Mouse (Mus musculus) forebrain, embryonic 14.5 days (tissue): Measurements from ENCODE around the gene Tmem132d. TPM values are rescaled to one million over a fixed set of nuclear protein-coding genes. Genes with fewer than 3 reads are reported as not detected.
"Not testable (repeated sequence)": the region's sequence is repeated elsewhere in the genome, so short reads cannot be mapped to it uniquely, and the experiment has no call there.

Experiments
- ATAC-seq: fragments of 200-750 bp; cut with Nextera tagmentation; 2 replicates; pipeline ENCODE4 v1.8.0; 2017; ENCODE audit warnings: mild to moderate bottlenecking, moderate library complexity
- DNase-seq: peaks from one replicate; pipeline ENCODE4 v3.0.0-alpha.2; 2015; ENCODE audit warnings: low spot score
- H3K27ac ChIP-seq: fragments of 300-500 bp; sonication (generic); 2 replicates; pipeline ENCODE4 v1.5.1; 2014; ENCODE audit warnings: low read depth, mild to moderate bottlenecking, control low read depth, low read length, moderate library complexity
- H3K27me3 ChIP-seq: fragments of 300-500 bp; sonication (generic); replicated peaks from 2 replicates; pipeline ENCODE4 v1.6.1; 2014; ENCODE audit warnings: low read length, control low read depth, mixed read lengths; ENCODE audit not compliant: control insufficient read depth, insufficient read depth
- H3K36me3 ChIP-seq: fragments of 300-500 bp; sonication (generic); 2 replicates; pipeline ENCODE4 v1.6.1; 2014; ENCODE audit warnings: low read length, control low read depth; ENCODE audit not compliant: control insufficient read depth, insufficient read depth
- H3K4me1 ChIP-seq: fragments of 300-500 bp; sonication (generic); 2 replicates; pipeline ENCODE4 v1.6.1; 2014; ENCODE audit warnings: antibody characterized with exemption, low read length, control low read depth; ENCODE audit not compliant: control insufficient read depth, insufficient read depth
- H3K4me2 ChIP-seq: fragments of 300-500 bp; sonication (generic); 2 replicates; pipeline ENCODE4 v1.6.1; 2014; ENCODE audit warnings: mild to moderate bottlenecking, control low read depth, low read length
- H3K4me3 ChIP-seq: fragments of 300-500 bp; sonication (generic); 2 replicates; pipeline ENCODE4 v1.5.1; 2014; ENCODE audit warnings: low read depth, low read length, control low read depth
- H3K9ac ChIP-seq: fragments of 300-500 bp; sonication (generic); 2 replicates; pipeline ENCODE4 v1.6.1; 2014; ENCODE audit warnings: mild to moderate bottlenecking, low read length, control low read depth, moderate library complexity
- H3K9me3 ChIP-seq: fragments of 300-500 bp; sonication (generic); replicated peaks from 2 replicates; pipeline ENCODE4 v1.6.1; 2016; ENCODE audit warnings: low read length, control low read depth, mixed read lengths; ENCODE audit not compliant: control insufficient read depth
- WGBS: fragments of 180-500 bp; shearing (Covaris S2); extraction: QIAGEN DNeasy Blood & Tissue Kit; methylation state at CpG from one replicate; pipeline ENCODE4 v1.1.7; 2014; 5-methylcytosine and 5-hydroxymethylcytosine counted together
- polyA plus RNA-seq: library from polyadenylated mRNA; unstranded; fragments of >200 nt; fragmentation: Nextera tagmentation; extraction: Ambion mirVana; gene quantifications from 2 replicates; pipeline ENCODE4 v1.2.1, GENCODE M21; 2014

Tmem132d gene
- polyA plus RNA-seq, 1 experiment from 2014 or later: 0.86 TPM

DNA sequence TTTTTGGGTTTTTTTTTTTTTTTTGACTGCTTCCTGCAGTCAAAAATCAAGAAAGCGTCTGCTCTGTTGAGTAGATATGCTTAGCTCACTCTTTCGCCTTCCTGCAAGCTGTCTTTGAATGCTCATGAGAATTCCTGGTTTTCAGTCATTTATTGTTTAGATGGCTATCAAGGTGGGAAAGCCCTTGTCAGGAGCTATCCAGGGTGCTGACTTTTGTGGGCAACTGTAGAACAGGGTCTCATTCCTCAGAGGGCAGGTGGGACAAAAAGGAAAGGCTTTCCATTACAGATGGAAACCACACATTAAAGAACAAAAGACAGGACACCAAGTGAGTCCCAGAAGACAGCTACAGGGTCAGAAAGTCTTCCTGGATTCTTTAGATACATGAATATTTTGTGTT lies 360.3 kb downstream of the Tmem132d start:
- 93% methylated on average over 2 of the region's 2 CpGs for WGBS
- no peak for ATAC-seq
- no peaks in the 10 kb centered on the region for H3K4me1 ChIP-seq
- H3K4me3 ChIP-seq: no peak overlapping the region
- no peak overlapping the region for H3K9ac ChIP-seq
- H3K36me3 ChIP-seq: no peaks in the 10 kb centered on the region
- H3K9me3 ChIP-seq: no peaks in the 10 kb centered on the region
- no peaks in the 10 kb centered on the region for H3K27me3 ChIP-seq
- H3K27ac ChIP-seq: no peak overlapping the region
- no peak for DNase-seq
- H3K4me2 ChIP-seq: no peak overlapping the region

DNA sequence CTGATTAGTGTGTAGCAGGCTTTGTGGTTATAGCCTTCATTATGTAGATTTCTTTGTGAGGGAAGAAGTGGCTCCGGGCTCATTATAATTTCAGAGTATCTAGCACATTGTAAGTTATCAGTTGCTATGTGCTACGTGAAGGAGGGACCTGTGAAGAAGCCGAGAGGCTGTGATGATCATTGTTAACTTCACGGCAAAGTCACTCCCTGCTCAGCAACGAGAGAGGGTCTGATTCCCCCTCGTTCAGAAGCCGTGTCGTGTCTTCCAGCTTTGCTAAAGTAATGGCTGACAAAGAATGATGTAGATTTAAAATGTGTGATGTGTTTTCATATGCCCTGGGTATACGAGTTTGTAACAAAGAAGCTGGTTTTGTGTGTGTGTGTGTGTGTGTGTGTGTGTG lies 391.1 kb downstream of the Tmem132d start:
- ATAC-seq (no peak), DNase-seq (no peak)
- Histone ChIP-seq H3K9ac (no peak overlapping the region), H3K4me3 (no peak overlapping the region), H3K4me2 (no peak overlapping the region), H3K4me1 (no peaks in the 10 kb centered on the region), H3K27ac (no peak overlapping the region), H3K36me3 (no peaks in the 10 kb centered on the region), H3K27me3 (no peaks in the 10 kb centered on the region), H3K9me3 (no peaks in the 10 kb centered on the region)
- WGBS: 56% methylated on average over 9 of the region's 9 CpGs

DNA sequence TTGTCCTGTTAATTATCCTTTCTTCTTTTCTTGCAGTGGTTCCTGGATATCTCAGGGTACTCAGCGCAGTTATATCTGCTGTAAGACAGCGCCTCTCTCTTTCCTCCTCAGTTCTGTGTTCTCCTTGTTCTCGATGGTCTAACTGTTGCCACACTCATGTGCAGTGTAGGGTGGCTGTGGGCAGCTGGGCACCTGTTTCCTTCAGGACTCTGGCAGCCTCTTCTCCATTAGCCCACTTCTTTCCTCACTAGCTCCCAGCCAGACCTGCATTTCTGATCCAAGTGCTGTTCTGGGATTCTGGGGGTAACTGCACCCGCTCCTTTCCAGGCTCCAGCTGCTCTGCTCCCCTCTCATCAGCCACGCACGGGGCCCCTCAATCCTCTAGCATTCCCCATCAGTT lies 392.8 kb downstream of the Tmem132d start:
- no peak overlapping the region for H3K9ac ChIP-seq
- 78% methylated on average over 6 of the region's 6 CpGs for WGBS
- H3K4me1 ChIP-seq: no peaks in the 10 kb centered on the region
- no peak for DNase-seq
- no peaks in the 10 kb centered on the region for H3K36me3 ChIP-seq
- no peak for ATAC-seq
- H3K9me3 ChIP-seq: no peaks in the 10 kb centered on the region
- no peaks in the 10 kb centered on the region for H3K27me3 ChIP-seq
- H3K27ac ChIP-seq: no peak overlapping the region
- no peak overlapping the region for H3K4me3 ChIP-seq
- H3K4me2 ChIP-seq: no peak overlapping the region

DNA sequence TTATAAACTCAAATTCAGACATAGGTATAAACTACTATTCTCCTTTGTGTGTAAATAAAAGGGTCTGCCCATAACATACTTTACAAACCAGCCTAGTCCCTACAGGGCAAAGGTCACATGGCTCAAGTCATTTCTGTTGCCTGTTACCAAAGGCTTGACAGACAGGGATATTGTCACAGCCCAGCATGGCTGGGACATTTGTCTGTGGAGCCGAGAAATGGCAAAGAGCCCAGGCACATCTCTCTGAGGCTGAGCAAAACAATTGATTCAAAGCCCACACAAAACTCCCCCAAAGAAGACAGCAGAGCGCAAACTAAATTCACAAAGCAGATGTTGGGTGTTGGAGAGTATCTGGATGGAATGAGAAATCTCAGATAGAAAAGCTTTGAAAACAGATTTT lies 405.8 kb downstream of the Tmem132d start:
- WGBS: 10% methylated on average over 2 of the region's 2 CpGs
- no peak overlapping the region for H3K4me2 ChIP-seq
- no peak overlapping the region for H3K9ac ChIP-seq

GRCm38 (mm10) chr5:128004666-128005065 lies 428.2 kb downstream of the Tmem132d start:
- no peak overlapping the region for H3K9ac ChIP-seq
- H3K27me3 ChIP-seq: no peaks in the 10 kb centered on the region
- no peak overlapping the region for H3K4me3 ChIP-seq
- DNase-seq (no peak), ATAC-seq (no peak)
- H3K9me3 ChIP-seq: no peaks in the 10 kb centered on the region
- H3K36me3 ChIP-seq: no peaks in the 10 kb centered on the region
- no peak overlapping the region for H3K27ac ChIP-seq
- no peak overlapping the region for H3K4me2 ChIP-seq
- 59% methylated on average over 9 of the region's 9 CpGs for WGBS
- no peaks in the 10 kb centered on the region for H3K4me1 ChIP-seq

More for the DNA sequence above, 405.8 kb downstream of the Tmem132d start:
- Histone ChIP-seq H3K9me3 (no peaks in the 10 kb centered on the region), H3K27me3 (no peaks in the 10 kb centered on the region), H3K27ac (no peak overlapping the region), H3K4me3 (no peak overlapping the region), H3K36me3 (no peaks in the 10 kb centered on the region), H3K4me1 (peaks cover 8% of the 10 kb centered on the region)
- ATAC-seq (no peak), DNase-seq (peak; percentile 61)

DNA sequence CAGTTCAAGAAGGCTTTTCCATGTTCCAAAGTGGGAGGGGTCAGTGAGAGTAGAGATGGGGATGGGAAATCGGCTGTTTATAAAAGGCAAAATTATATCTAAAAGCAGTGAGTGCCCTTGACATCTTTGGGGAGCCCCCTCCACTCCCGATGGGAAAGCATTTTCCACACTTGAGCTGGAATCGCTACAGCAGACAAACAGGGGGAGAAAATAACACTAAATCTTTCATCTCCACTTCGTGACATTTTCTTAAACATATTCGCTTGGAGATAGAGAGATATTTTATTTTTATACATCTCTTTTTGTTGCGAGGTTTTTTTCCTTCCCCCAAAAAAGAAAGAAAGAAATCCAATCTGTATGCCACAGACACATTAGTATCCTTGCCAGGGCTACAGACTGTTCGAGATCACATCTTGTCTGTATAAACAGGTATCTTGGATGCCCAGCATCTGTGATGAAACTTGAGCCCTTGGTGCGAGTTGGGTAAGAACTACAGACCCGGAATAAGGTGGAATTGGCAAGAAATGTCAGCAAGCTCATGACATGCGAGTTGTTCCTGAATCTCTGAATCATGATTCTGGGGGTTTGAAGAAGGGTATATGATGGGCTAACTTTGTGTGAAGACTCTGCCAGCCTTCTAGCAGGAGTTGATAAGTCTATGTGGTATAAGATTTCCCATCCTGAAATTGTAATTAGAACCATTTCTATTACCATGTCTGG lies 436.2 kb downstream of the Tmem132d start:
- Histone ChIP-seq H3K9ac (no peak overlapping the region), H3K4me3 (no peak overlapping the region), H3K9me3 (no peaks in the 10 kb centered on the region), H3K4me2 (no peak overlapping the region), H3K36me3 (no peaks in the 10 kb centered on the region), H3K27me3 (no peaks in the 10 kb centered on the region), H3K27ac (no peak overlapping the region), H3K4me1 (no peaks in the 10 kb centered on the region)
- ATAC-seq (no peak), DNase-seq (no peak)
- 86% methylated on average over 10 of the region's 10 CpGs for WGBS

DNA sequence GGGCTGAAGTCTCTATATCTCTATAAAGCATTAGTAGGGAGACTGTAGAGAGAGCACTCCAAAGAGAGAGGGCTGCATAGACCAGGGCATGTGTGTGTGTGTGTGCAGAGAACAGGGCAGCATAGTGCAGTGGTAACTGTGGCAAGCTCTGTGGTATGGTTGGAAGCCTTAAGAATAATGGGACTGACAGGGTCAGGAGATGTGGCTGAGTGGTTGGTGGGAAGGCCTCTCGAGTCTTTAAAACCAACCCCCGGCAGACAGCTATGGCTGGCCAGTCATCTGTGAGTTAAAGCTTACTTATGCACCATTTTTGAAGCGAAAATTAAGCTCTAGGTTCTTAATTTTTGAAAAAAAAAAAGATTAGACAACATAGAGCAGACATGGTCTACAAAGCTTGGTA lies 439.4 kb downstream of the Tmem132d start:
- Histone ChIP-seq H3K4me2 (no peak overlapping the region), H3K4me3 (no peak overlapping the region), H3K27ac (no peak overlapping the region), H3K9ac (no peak overlapping the region), H3K36me3 (no peaks in the 10 kb centered on the region), H3K27me3 (no peaks in the 10 kb centered on the region), H3K4me1 (no peaks in the 10 kb centered on the region), H3K9me3 (no peaks in the 10 kb centered on the region)
- WGBS: 74% methylated on average over 3 of the region's 3 CpGs
- no peak for DNase-seq
- ATAC-seq: no peak

GRCm38 (mm10) chr5:127990826-127991225 lies 442.1 kb downstream of the Tmem132d start:
- Histone ChIP-seq H3K36me3 (no peaks in the 10 kb centered on the region), H3K4me2 (no peak overlapping the region), H3K9me3 (no peaks in the 10 kb centered on the region), H3K27ac (no peak overlapping the region), H3K4me1 (no peaks in the 10 kb centered on the region), H3K27me3 (no peaks in the 10 kb centered on the region), H3K9ac (no peak overlapping the region), H3K4me3 (no peak overlapping the region)
- ATAC-seq: no peak
- DNase-seq: no peak
- 94% methylated on average over 5 of the region's 5 CpGs for WGBS

DNA sequence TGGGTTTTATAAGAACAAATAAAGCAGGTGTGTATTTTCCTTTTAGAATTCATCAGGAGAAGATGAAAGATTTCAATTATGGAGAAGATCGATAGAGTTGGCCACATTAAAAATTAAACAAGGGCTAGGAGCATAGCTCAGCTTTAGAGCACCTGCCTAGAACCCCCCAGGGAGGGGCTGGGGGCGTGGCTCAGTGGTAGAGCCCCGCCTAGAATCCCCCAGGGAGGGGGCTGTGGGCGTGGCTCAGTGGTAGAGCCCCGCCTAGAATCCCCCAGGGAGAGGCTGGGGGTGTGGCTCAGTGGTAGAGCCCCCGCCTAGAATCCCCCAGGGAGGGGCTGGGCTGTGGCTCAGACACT lies 452.9 kb downstream of the Tmem132d start:
- 39% methylated on average over 6 of the region's 6 CpGs for WGBS
- not testable (repeated sequence) for H3K27me3 ChIP-seq, H3K4me2 ChIP-seq, H3K9ac ChIP-seq, H3K9me3 ChIP-seq, DNase-seq, H3K36me3 ChIP-seq, ATAC-seq, H3K4me3 ChIP-seq, H3K27ac ChIP-seq
- H3K4me1 ChIP-seq: peaks cover 11% of the 10 kb centered on the region; the same call in 1 of the 2 replicates
